Comparison of ENCODE assay signal across 20 mouse cellular contexts in genomic region chr5:140408801-140409200, GRCm38 (mm10). TPM values are rescaled to one million over a fixed set of nuclear protein-coding genes. Genes with fewer than 3 reads are reported as not detected.
"Had no signal": no experiment of that assay in that cellular context is flagged by ENCODE, and none has a peak within 500 bp of the region (broad histone marks: within the 10 kb centered on the region; RNA-seq: fewer than 3 reads in every experiment).

No protein-coding gene starts in this region.

- H3K4me3 ChIP-seq: intestine, embryonic 15.5 days; left cerebral cortex, adult 2 months; limb, embryonic 15.5 days; liver, embryonic 12.5 days; lung, embryonic 15.5 days; midbrain, embryonic 12.5 days; myocyte; neural tube, embryonic 15.5 days had no signal

- H3K27me3 ChIP-seq: intestine, embryonic 15.5 days; limb, embryonic 15.5 days; lung, embryonic 15.5 days; midbrain, embryonic 12.5 days; neural tube, embryonic 15.5 days had no signal

- DNase-seq: kidney, adult 8-10 months; kidney, postnatal 36 days; right cerebral cortex, adult 18-20 months; thymus, adult 2 months; thymus, postnatal 25 days had no signal

- ATAC-seq: intestine, embryonic 15.5 days; liver, embryonic 12.5 days had no signal

- H3K4me2 ChIP-seq: intestine, embryonic 15.5 days; limb, embryonic 15.5 days; liver, embryonic 12.5 days; lung, embryonic 15.5 days; midbrain, embryonic 12.5 days; neural tube, embryonic 15.5 days had no signal

- H3K9me3 ChIP-seq: intestine, embryonic 15.5 days; limb, embryonic 15.5 days; liver, embryonic 12.5 days; lung, embryonic 15.5 days; midbrain, embryonic 12.5 days; neural tube, embryonic 15.5 days had no signal

- H3K4me1 ChIP-seq: intestine, embryonic 15.5 days; limb, embryonic 15.5 days; liver, embryonic 12.5 days; lung, embryonic 15.5 days; midbrain, embryonic 12.5 days; neural tube, embryonic 15.5 days had no signal

- H3K27ac ChIP-seq: intestine, embryonic 15.5 days; left cerebral cortex, adult 2 months; limb, embryonic 15.5 days; liver, embryonic 12.5 days; lung, embryonic 15.5 days; midbrain, embryonic 12.5 days; neural tube, embryonic 15.5 days had no signal

- H3K36me3 ChIP-seq: intestine, embryonic 15.5 days; limb, embryonic 15.5 days; liver, embryonic 12.5 days; lung, embryonic 15.5 days; midbrain, embryonic 12.5 days; neural tube, embryonic 15.5 days had no signal

- H3K9ac ChIP-seq: intestine, embryonic 15.5 days; limb, embryonic 15.5 days; liver, embryonic 12.5 days; lung, embryonic 15.5 days; midbrain, embryonic 12.5 days; neural tube, embryonic 15.5 days had no signal

RNA-seq across cellular contexts. Expression of gene Gm4869, which starts 36.6 kb away (rescaled TPM):
- total RNA-seq: layer of hippocampus, postnatal 25 days; left cerebral cortex, adult 2 months; left cerebral cortex, postnatal 25 days; megakaryocyte-erythroid progenitor cell, adult 5-6 weeks had no signal
- polyA plus RNA-seq: intestine, embryonic 15.5 days; kidney, embryonic 16.5 days; limb, embryonic 11.5 days; limb, embryonic 15.5 days; liver, embryonic 12.5 days; liver, embryonic 16.5 days; midbrain, embryonic 12.5 days; neural tube, embryonic 11.5 days; neural tube, embryonic 15.5 days had no signal
